Mouse (Mus musculus) layer of hippocampus, adult 6 months (tissue): ENCODE results near the gene Gm20695. TPM values are rescaled to one million over a fixed set of nuclear protein-coding genes. Genes with fewer than 3 reads are reported as not detected.

Experiments
- long read RNA-seq, 2 experiments: library from polyadenylated mRNA; unstranded; transcript quantifications; one replicate each; pipeline ENCODE4 v2.0.0; 2019 to 2020
- microRNA-seq: library from miRNA; unstranded; fragments of <30 nt; microRNA quantifications from one replicate; pipeline ENCODE4 v1.2.0, GENCODE M21; 2020
- polyA plus RNA-seq: library from polyadenylated mRNA; unstranded; fragments of <200 nt; fragmentation: Nextera tagmentation; gene quantifications from 2 replicates; pipeline ENCODE4 v1.2.3, GENCODE M21; 2021

The Gm20695 gene
- polyA plus RNA-seq: 14.4 and 14.7 TPM in 2 replicates
- long read RNA-seq, experiment 1: 0 reads
- long read RNA-seq, experiment 2, partial matches to known transcripts: 0 of 7 reads
- long read RNA-seq, experiment 2, other reads (novel, unspliced or antisense): 7 of 7 reads

GRCm38 (mm10) chr16:3884201-3885064, at the start of gene Gm20695, which contains the start of gene Zfp597:
TSS of gene Gm20695 (plus strand) at chr16:3884648.
TSS of gene Zfp597 (minus strand) at chr16:3884561.

GRCm38 (mm10) chr16:3846711-3847518, 37.5 kb upstream of the Gm20695 start, which contains the start of gene Zfp174:
TSS of gene Zfp174 (plus strand) at chr16:3847268.

GRCm38 (mm10) chr16:3872216-3873047, 12.0 kb upstream of the Gm20695 start, which contains the start of gene Naa60:
TSS of gene Naa60 (plus strand) at chr16:3872375.

GRCm38 (mm10) chr16:3908537-3909111, 24.2 kb downstream of the Gm20695 start, which contains the start of the genes 1700037C18Rik and Cluap1:
TSS of gene 1700037C18Rik (minus strand) at chr16:3908689.
TSS of gene Cluap1 (plus strand) at chr16:3908801.

Small RNAs within 50 kb of the gene (microRNA-seq; reads per million reads assigned to microRNA genes)
- not detected for gene Gm23493

Other genes with a start within 250 kb of the Gm20695 start
- gene Mefv, start 166.6 kb upstream of the Gm20695 start, polyA plus RNA-seq: not detected in 2 replicates
- 4.6 and 5.3 TPM in 2 replicates for gene Zfp263, start 140.6 kb upstream of the Gm20695 start, polyA plus RNA-seq
- gene Olfr15, start 53.8 kb upstream of the Gm20695 start, polyA plus RNA-seq: not detected in 2 replicates
- gene Zfp174, start 37.4 kb upstream of the Gm20695 start, polyA plus RNA-seq: 0.92 and 1.4 TPM in 2 replicates
- gene Naa60, start 12.3 kb upstream of the Gm20695 start, polyA plus RNA-seq: 69.4 and 79.6 TPM in 2 replicates
- 4.1 and 4.3 TPM in 2 replicates for gene Zfp597, start 87 bp upstream of the Gm20695 start, polyA plus RNA-seq
- gene 1700037C18Rik, start 24.0 kb downstream of the Gm20695 start, polyA plus RNA-seq: 6.3 and 8.7 TPM in 2 replicates
- gene Cluap1, start 24.2 kb downstream of the Gm20695 start, polyA plus RNA-seq: 23.4 and 25.7 TPM in 2 replicates
- gene Nlrc3, start 92.0 kb downstream of the Gm20695 start, polyA plus RNA-seq: 0.19 and 0.23 TPM in 2 replicates
- 5.5 and 6.9 TPM in 2 replicates for gene Slx4, start 119.1 kb downstream of the Gm20695 start, polyA plus RNA-seq
- gene Dnase1, start 152.3 kb downstream of the Gm20695 start, polyA plus RNA-seq: 1.0 TPM in 2 replicates
- gene Trap1, start 193.2 kb downstream of the Gm20695 start, polyA plus RNA-seq: 28.3 and 30.5 TPM in 2 replicates